Mouse (Mus musculus) left cerebral cortex, postnatal 14 days (tissue): Measurements from ENCODE around the gene Pbxip1. TPM values are rescaled to one million over a fixed set of nuclear protein-coding genes. Genes with fewer than 3 reads are reported as not detected.

Experiments used
- DNase-seq, 2 experiments: peaks; one replicate each; pipeline ENCODE4 v3.0.0; 2021 to 2022; ENCODE audit warnings: low spot score in 2 of 2, mixed read lengths in 1 of 2
- intact Hi-C: fragments of 180-260 bp; cut with DNase I; formaldehyde crosslinking; loops from one replicate; pipeline ENCODE4 v1.15.1; 2025
- total RNA-seq, 2 experiments: library from RNA; stranded (reverse); gene quantifications; 2 replicates each; pipeline ENCODE4 v1.2.3; 2021

Gene Pbxip1
- total RNA-seq, 2 experiments from 2014 or later, result 39.5 to 40.3 TPM

GRCm38 (mm10) chr3:89402693-89403092 is 33.8 kb upstream of the Pbxip1 start, which contains the start of gene Lenep:
Lenep (minus strand) TSS chr3:89402793.
- intact Hi-C loops, result no loop called here

GRCm38 (mm10) chr3:89406887-89407286 is 29.6 kb upstream of the Pbxip1 start:
- intact Hi-C loops, result no loop called here
- no peak for DNase-seq

More at GRCm38 (mm10) chr3:89402693-89403092, 33.8 kb upstream of the Pbxip1 start, which contains the start of gene Lenep:
- no peak for DNase-seq

GRCm38 (mm10) chr3:89408448-89408847 is 28.1 kb upstream of the Pbxip1 start:
- intact Hi-C loops, result no loop called here
- no peak for DNase-seq

- intact Hi-C loops, result no loop called here
- no peak for DNase-seq
These were observed 26.8 kb upstream of the Pbxip1 start for GRCm38 (mm10) chr3:89409701-89410100.

GRCm38 (mm10) chr3:89410864-89411263 is 25.6 kb upstream of the Pbxip1 start:
- no peak for DNase-seq
- intact Hi-C loops, result no loop called here

GRCm38 (mm10) chr3:89411490-89412393 is 24.8 kb upstream of the Pbxip1 start, which contains the start of gene Flad1:
Flad1 (minus strand) TSS chr3:89411870.
- peak; percentile 100 for DNase-seq
- intact Hi-C loops, result no loop called here

- intact Hi-C loops, result no loop called here
- no peak for DNase-seq
These were observed 20.3 kb upstream of the Pbxip1 start for GRCm38 (mm10) chr3:89416158-89416557.

- intact Hi-C loops, result no loop called here
These were observed 19.4 kb upstream of the Pbxip1 start for GRCm38 (mm10) chr3:89417131-89417530.

GRCm38 (mm10) chr3:89417840-89418169 is 18.7 kb upstream of the Pbxip1 start:
- intact Hi-C loops, result no loop called here
- DNase-seq, result no peak

More at GRCm38 (mm10) chr3:89417131-89417530, 19.4 kb upstream of the Pbxip1 start:
- no peak for DNase-seq

GRCm38 (mm10) chr3:89418170-89418860 is 18.2 kb upstream of the Pbxip1 start, which contains the start of the genes Cks1b and Shc1:
Cks1b (minus strand) TSS chr3:89418383.
Shc1 (plus strand) TSS chr3:89418443.
- DNase-seq, result peak; percentile 94 to 98
- intact Hi-C loops, result no loop called here

- peak in 1 of 2 experiments; percentile 27 for DNase-seq
- intact Hi-C loops, result no loop called here
These were observed 17.6 kb upstream of the Pbxip1 start for GRCm38 (mm10) chr3:89418861-89419250.

- intact Hi-C loops, result no loop called here
- no peak for DNase-seq
These were observed 16.9 kb upstream of the Pbxip1 start for GRCm38 (mm10) chr3:89419571-89419970.

- DNase-seq, result no peak
- intact Hi-C loops, result no loop called here
These were observed 16.5 kb upstream of the Pbxip1 start for GRCm38 (mm10) chr3:89419981-89420380.

GRCm38 (mm10) chr3:89420421-89420820 is 16.1 kb upstream of the Pbxip1 start:
- no peak for DNase-seq
- intact Hi-C loops, result no loop called here

- intact Hi-C loops, result no loop called here
These were observed 15.3 kb upstream of the Pbxip1 start for GRCm38 (mm10) chr3:89421002-89421774.

GRCm38 (mm10) chr3:89421810-89422473 is 14.6 kb upstream of the Pbxip1 start:
- DNase-seq, result no peak
- intact Hi-C loops, result no loop called here

More at GRCm38 (mm10) chr3:89421002-89421774, 15.3 kb upstream of the Pbxip1 start:
- peak; percentile 72 to 76 for DNase-seq

- intact Hi-C loops, result no loop called here
- DNase-seq, result no peak
These were observed 13.8 kb upstream of the Pbxip1 start for GRCm38 (mm10) chr3:89422556-89423205.

- no peak for DNase-seq
- intact Hi-C loops, result no loop called here
These were observed 11.9 kb upstream of the Pbxip1 start for GRCm38 (mm10) chr3:89424416-89425140.
